Mouse (Mus musculus): ENCODE measurements at regions not wholly inside any gene's neighbourhood (a gene's known extent, or its start where the extent isn't known, plus 50 kb on each side); places are given as distances from the start of the nearest gene placed in this dataset.

- TF ChIP-seq CTCF (IDR thresholded peaks at IDR 0.05; ENCODE audit: low read depth) = no peak
- TF ChIP-seq EP300 (IDR thresholded peaks at IDR 0.05; ENCODE audit: low read depth) = no peak
Measured at GRCm38 (mm10) chr3:147841357-147841756, 989.2 kb downstream of the Ttll7 start.

Data from heart, postnatal 0 days (tissue).